Mouse (Mus musculus): ENCODE data around the gene Trnau1ap.

DNA sequence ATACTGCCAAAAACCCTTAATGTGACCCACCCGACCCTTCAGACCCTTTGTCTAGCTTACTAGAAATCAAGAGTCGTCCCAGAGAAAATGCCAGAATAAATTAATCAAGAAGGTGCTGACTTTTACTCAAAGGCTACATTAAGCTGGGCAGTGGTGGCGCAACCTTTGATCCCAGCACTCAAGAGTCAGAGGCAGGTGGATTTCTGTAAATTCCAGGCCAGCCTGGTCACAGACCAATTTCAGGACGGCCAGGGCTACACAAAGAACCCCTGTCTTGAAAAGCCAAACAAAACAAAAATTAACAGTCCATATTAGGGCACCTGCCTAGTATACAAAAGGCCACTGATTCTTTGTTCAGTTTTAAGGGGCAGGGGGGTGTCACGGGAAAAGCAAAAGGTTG, 2.9 kb downstream of the Trnau1ap start:
- TF ChIP-seq POLR2A (IDR thresholded peaks at IDR 0.05; ENCODE audit: low read depth, low read length) (no peak), CTCF (IDR thresholded peaks at IDR 0.05; ENCODE audit: borderline replicate concordance, insufficient read depth, low read length) (no peak)
